Mouse (Mus musculus) small intestine, adult 2 months (tissue): ENCODE measurements at regions not wholly inside any gene's neighbourhood (a gene's known extent, or its start where the extent isn't known, plus 50 kb on each side); places are given as distances from the start of the nearest gene placed in this dataset.

ENCODE experiments used
- H3K27ac ChIP-seq: fragments of 200-500 bp; 2 replicates; pipeline ENCODE4 v1.5.1; 2012; ENCODE audit warnings: low read depth, low read length, control low read depth, inconsistent platforms; ENCODE audit not compliant: insufficient read depth
- H3K27me3 ChIP-seq: fragments of 200-500 bp; 2 replicates; pipeline ENCODE4 v1.6.1; 2012; ENCODE audit warnings: mild to moderate bottlenecking, moderate library complexity, low read length, inconsistent platforms; ENCODE audit not compliant: control insufficient read depth, insufficient read depth
- H3K36me3 ChIP-seq: fragments of 200-500 bp; 2 replicates; pipeline ENCODE4 v1.6.1; 2012; ENCODE audit warnings: mild to moderate bottlenecking, low read length, control low read depth, inconsistent platforms; ENCODE audit not compliant: control insufficient read depth, insufficient read depth
- H3K4me1 ChIP-seq: fragments of 200-500 bp; 2 replicates; pipeline ENCODE4 v1.6.1; 2012; ENCODE audit warnings: low read length, inconsistent platforms, mixed read lengths; ENCODE audit not compliant: control insufficient read depth, insufficient read depth, insufficient read length
- H3K4me3 ChIP-seq: fragments of 200-500 bp; 2 replicates; pipeline ENCODE4 v1.5.1; 2012; ENCODE audit warnings: low read depth, mild to moderate bottlenecking, control low read depth, inconsistent platforms, low read length, moderate library complexity
- CTCF ChIP-seq: fragments of 200-500 bp; IDR thresholded peaks from 2 replicates; pipeline ENCODE4 v1.5.1; 2012; ENCODE audit warnings: low read depth, mild to moderate bottlenecking, control low read depth, inconsistent platforms, low read length, moderate library complexity, mixed read lengths; ENCODE audit not compliant: insufficient replicate concordance, insufficient read length; ENCODE audit errors: extremely low read depth
- POLR2A ChIP-seq: fragments of 200-500 bp; IDR thresholded peaks from 2 replicates; pipeline ENCODE4 v1.6.1; 2012; ENCODE audit warnings: low read depth, mild to moderate bottlenecking, control low read depth, inconsistent platforms, low read length, moderate library complexity
- WGBS: fragments of 180-500 bp; shearing (Covaris S2); methylation state at CpG from one replicate; pipeline ENCODE4 v1.1.7; 2018; 5-methylcytosine and 5-hydroxymethylcytosine counted together

DNA sequence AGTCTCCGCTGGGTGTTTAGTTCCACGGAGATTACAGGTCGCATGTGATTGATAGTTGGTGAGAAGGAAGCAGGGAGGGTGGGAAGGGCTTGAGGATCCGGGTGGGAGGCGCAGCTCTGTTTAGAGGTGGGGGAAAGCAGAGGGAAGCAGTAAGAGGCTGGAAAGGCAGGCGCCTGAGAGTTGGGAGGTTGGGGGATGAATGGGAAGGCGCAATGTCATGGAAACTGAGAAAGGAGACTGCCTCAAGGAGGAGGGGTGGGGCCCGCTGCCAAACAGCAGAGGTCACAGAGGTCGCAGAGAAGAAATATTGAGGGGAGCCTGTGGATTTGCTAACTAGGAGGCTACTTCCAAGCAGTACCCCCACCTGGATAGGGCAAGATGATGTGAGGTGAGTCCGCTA is 96.5 kb upstream of the Pax2 start:
- Histone ChIP-seq H3K36me3 (no peaks in the 10 kb centered on the region), H3K27me3 (no peaks in the 10 kb centered on the region; the same call in 1 of the 2 replicates), H3K27ac (no peak overlapping the region), H3K4me1 (no peaks in the 10 kb centered on the region), H3K4me3 (no peak overlapping the region)
- no peak for TF ChIP-seq CTCF
- TF ChIP-seq POLR2A: no peak
- 15% methylated on average over 10 of the region's 10 CpGs for WGBS

GRCm38 (mm10) chr19:44669535-44669958 is 86.3 kb upstream of the Pax2 start:
- H3K4me3 ChIP-seq: no peak overlapping the region
- H3K27ac ChIP-seq: no peak overlapping the region
- peaks cover 49% of the 10 kb centered on the region for H3K27me3 ChIP-seq
- H3K36me3 ChIP-seq: no peaks in the 10 kb centered on the region
- no peaks in the 10 kb centered on the region for H3K4me1 ChIP-seq
- 3% methylated on average over 14 of the region's 14 CpGs for WGBS
- no peak for TF ChIP-seq POLR2A
- no peak for TF ChIP-seq CTCF

- no peaks in the 10 kb centered on the region for H3K4me1 ChIP-seq
- TF ChIP-seq CTCF: no peak
- TF ChIP-seq POLR2A: no peak
- WGBS: 21% methylated on average over 45 of the region's 45 CpGs
- H3K36me3 ChIP-seq: no peaks in the 10 kb centered on the region
- peaks cover 50% of the 10 kb centered on the region for H3K27me3 ChIP-seq
- no peak overlapping the region for H3K4me3 ChIP-seq
- no peak overlapping the region for H3K27ac ChIP-seq
These were observed 81.1 kb upstream of the Pax2 start for GRCm38 (mm10) chr19:44674621-44675245.

- Histone ChIP-seq H3K4me1 (no peaks in the 10 kb centered on the region), H3K27me3 (peaks cover 33% of the 10 kb centered on the region), H3K4me3 (no peak overlapping the region), H3K27ac (no peak overlapping the region), H3K36me3 (no peaks in the 10 kb centered on the region)
- TF ChIP-seq CTCF: no peak
- no peak for TF ChIP-seq POLR2A
- 12% methylated on average over 12 of the region's 12 CpGs for WGBS
These were observed 79.2 kb upstream of the Pax2 start for GRCm38 (mm10) chr19:44676555-44677120.

DNA sequence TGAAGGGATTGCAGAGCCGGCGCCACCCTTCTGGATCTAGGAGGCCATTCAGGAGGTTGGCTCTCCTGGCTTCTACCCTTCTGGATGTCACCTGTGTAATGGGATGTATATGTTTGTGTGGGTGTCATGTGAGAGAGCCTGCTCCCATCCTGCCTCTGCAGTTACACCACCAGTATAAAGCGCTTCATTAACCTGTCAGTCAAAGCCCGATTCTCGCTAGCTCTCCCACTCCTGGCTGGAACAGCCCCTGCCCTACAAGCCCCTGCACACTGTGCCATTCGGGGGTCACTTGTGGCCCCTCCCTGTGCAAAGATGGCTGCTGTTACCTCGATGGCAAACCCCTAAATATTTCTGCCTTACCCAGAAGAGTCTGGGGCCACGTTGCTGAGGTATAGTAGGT is 78.5 kb upstream of the Pax2 start:
- H3K4me3 ChIP-seq: no peak overlapping the region
- WGBS: 53% methylated on average over 8 of the region's 8 CpGs
- H3K27ac ChIP-seq: no peak overlapping the region
- no peaks in the 10 kb centered on the region for H3K36me3 ChIP-seq
- no peaks in the 10 kb centered on the region for H3K4me1 ChIP-seq
- H3K27me3 ChIP-seq: peaks cover 27% of the 10 kb centered on the region
- TF ChIP-seq CTCF (no peak), POLR2A (no peak)

DNA sequence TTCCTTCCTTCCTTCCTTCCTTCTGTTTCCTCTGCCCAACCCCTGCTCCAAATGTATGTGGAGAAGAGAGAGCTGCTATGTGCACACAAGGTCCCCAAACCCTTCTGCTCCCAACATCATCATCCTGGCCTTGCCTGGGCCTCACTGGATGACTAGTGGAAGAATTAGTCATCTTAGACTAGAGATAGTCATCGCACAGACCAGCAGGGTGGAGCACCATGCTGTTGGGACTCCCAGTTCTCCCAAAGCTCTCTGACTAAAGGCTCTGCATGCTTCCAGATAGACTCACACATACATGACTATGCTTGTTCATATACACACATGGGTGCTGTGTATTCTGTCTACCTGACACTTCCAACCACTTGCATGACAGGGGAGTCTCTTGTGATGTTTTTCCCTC is 77.2 kb upstream of the Pax2 start:
- WGBS: 69% methylated on average over 1 of the region's 1 CpGs
- Histone ChIP-seq H3K36me3 (no peaks in the 10 kb centered on the region), H3K27ac (no peak overlapping the region), H3K27me3 (peaks cover 25% of the 10 kb centered on the region), H3K4me1 (no peaks in the 10 kb centered on the region), H3K4me3 (no peak overlapping the region)
- TF ChIP-seq CTCF: no peak
- no peak for TF ChIP-seq POLR2A

DNA sequence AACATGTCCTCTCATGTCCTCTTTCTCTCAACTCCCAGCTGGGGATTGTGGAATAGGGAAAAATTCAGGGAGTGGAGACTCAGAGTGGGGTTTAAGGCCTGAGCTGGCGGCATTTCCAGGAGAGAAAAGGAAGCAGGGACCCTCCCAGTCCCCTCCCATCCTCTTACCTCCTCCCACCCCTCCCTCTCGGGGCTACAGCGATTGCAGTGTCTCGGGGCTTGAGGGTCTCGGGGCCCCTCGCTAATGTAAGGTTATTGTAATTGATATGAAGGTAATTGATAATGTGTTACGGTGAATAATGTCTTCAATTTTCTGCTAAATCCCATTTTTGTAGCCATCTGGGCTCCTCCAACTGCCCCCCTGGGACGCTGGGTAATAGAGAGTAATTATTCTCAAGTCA is 74.2 kb upstream of the Pax2 start:
- Histone ChIP-seq H3K27ac (no peak overlapping the region), H3K4me1 (no peaks in the 10 kb centered on the region), H3K36me3 (no peaks in the 10 kb centered on the region), H3K27me3 (peaks cover 15% of the 10 kb centered on the region), H3K4me3 (no peak overlapping the region)
- TF ChIP-seq POLR2A: no peak
- TF ChIP-seq CTCF: no peak
- 15% methylated on average over 8 of the region's 8 CpGs for WGBS
